Mouse (Mus musculus) kidney, postnatal 0 days (tissue): ENCODE data around the gene Pold2. TPM values are rescaled to one million over a fixed set of nuclear protein-coding genes. Genes with fewer than 3 reads are reported as not detected.

Experiments
- ATAC-seq: fragments of 200-750 bp; cut with Nextera tagmentation; replicated peaks from 2 replicates; pipeline ENCODE4 v1.8.0; 2017; ENCODE audit warnings: low read depth, moderate number of reproducible peaks, moderate TSS enrichment, moderate library complexity; ENCODE audit not compliant: low FRiP score
- DNase-seq: peaks from one replicate; pipeline ENCODE4 v3.0.0-alpha.2; 2016; ENCODE audit warnings: low spot score
- H3K27ac ChIP-seq: fragments of 300-500 bp; sonication (generic); 2 replicates; pipeline ENCODE4 v1.5.1; 2014; ENCODE audit warnings: mild to moderate bottlenecking
- H3K27me3 ChIP-seq: fragments of 300-500 bp; sonication (generic); 2 replicates; pipeline ENCODE4 v1.6.1; 2014; ENCODE audit warnings: low read length, mixed read lengths; ENCODE audit not compliant: insufficient read depth
- H3K36me3 ChIP-seq: fragments of 300-500 bp; sonication (generic); 2 replicates; pipeline ENCODE4 v1.6.1; 2014; ENCODE audit warnings: low read length, mixed read lengths; ENCODE audit not compliant: insufficient read depth
- H3K4me1 ChIP-seq: fragments of 300-500 bp; sonication (generic); replicated peaks from 2 replicates; pipeline ENCODE4 v1.6.1; 2014; ENCODE audit warnings: antibody characterized with exemption, low read length, mixed read lengths; ENCODE audit not compliant: insufficient read depth
- H3K4me2 ChIP-seq: fragments of 300-500 bp; sonication (generic); 2 replicates; pipeline ENCODE4 v1.6.1; 2014; ENCODE audit warnings: mild to moderate bottlenecking, low read length, moderate library complexity, mixed read lengths
- H3K4me3 ChIP-seq: fragments of 300-500 bp; sonication (generic); replicated peaks from 2 replicates; pipeline ENCODE4 v1.5.1; 2014; ENCODE audit warnings: low read depth, low read length
- H3K9ac ChIP-seq: fragments of 300-500 bp; sonication (generic); 2 replicates; pipeline ENCODE4 v1.6.1; 2014; ENCODE audit warnings: low read depth, low read length
- H3K9me3 ChIP-seq: fragments of 300-500 bp; sonication (generic); replicated peaks from 2 replicates; pipeline ENCODE4 v1.6.1; 2016; ENCODE audit warnings: low read length, inconsistent platforms, mixed read lengths
- CTCF ChIP-seq: IDR thresholded peaks from 2 replicates; pipeline ENCODE4 v1.5.1; 2016; ENCODE audit warnings: antibody characterized with exemption, low read depth, mild to moderate bottlenecking, moderate library complexity
- WGBS: fragments of 180-500 bp; shearing (Covaris S2); extraction: QIAGEN DNeasy Blood & Tissue Kit; methylation state at CpG from one replicate; pipeline ENCODE4 v1.1.7; 2014; 5-methylcytosine and 5-hydroxymethylcytosine counted together
- polyA plus RNA-seq: library from polyadenylated mRNA; unstranded; fragments of >200 nt; fragmentation: Nextera tagmentation; extraction: Ambion mirVana; gene quantifications from 2 replicates; pipeline ENCODE4 v1.2.1, GENCODE M21; 2015

Gene Pold2
- polyA plus RNA-seq, 1 experiment from 2014 or later: 74.4 TPM

- WGBS: 55% methylated on average over 5 of the region's 5 CpGs
- no peak for DNase-seq
- no peak for TF ChIP-seq CTCF
- no peak for ATAC-seq
- H3K4me3 ChIP-seq: no peak overlapping the region
- no peak overlapping the region for H3K4me2 ChIP-seq
- no peaks in the 10 kb centered on the region for H3K9me3 ChIP-seq
- H3K27ac ChIP-seq: no peak overlapping the region
- H3K4me1 ChIP-seq: peaks cover 4% of the 10 kb centered on the region; the same call in 1 of the 2 replicates
- H3K36me3 ChIP-seq: no peaks in the 10 kb centered on the region
- H3K27me3 ChIP-seq: no peaks in the 10 kb centered on the region
- no peak overlapping the region for H3K9ac ChIP-seq
These were observed 29.0 kb upstream of the Pold2 start for GRCm38 (mm10) chr11:5907096-5907495.

- ATAC-seq (no peak), DNase-seq (no peak)
- Histone ChIP-seq H3K27me3 (no peaks in the 10 kb centered on the region), H3K4me3 (no peak overlapping the region), H3K4me1 (peaks cover 13% of the 10 kb centered on the region), H3K9ac (no peak overlapping the region), H3K36me3 (no peaks in the 10 kb centered on the region), H3K4me2 (no peak overlapping the region), H3K27ac (no peak overlapping the region), H3K9me3 (no peaks in the 10 kb centered on the region)
- 85% methylated on average over 10 of the region's 10 CpGs for WGBS
- no peak for TF ChIP-seq CTCF
These were observed 27.9 kb upstream of the Pold2 start for GRCm38 (mm10) chr11:5905778-5906518.

- H3K36me3 ChIP-seq: no peaks in the 10 kb centered on the region
- H3K27me3 ChIP-seq: no peaks in the 10 kb centered on the region
- H3K27ac ChIP-seq: no peak overlapping the region
- H3K4me3 ChIP-seq: no peak overlapping the region
- DNase-seq: no peak
- H3K4me1 ChIP-seq: peaks cover 13% of the 10 kb centered on the region
- 90% methylated on average over 6 of the region's 6 CpGs for WGBS
- ATAC-seq: no peak
- no peak overlapping the region for H3K4me2 ChIP-seq
- no peak for TF ChIP-seq CTCF
- no peak overlapping the region for H3K9ac ChIP-seq
- H3K9me3 ChIP-seq: no peaks in the 10 kb centered on the region
These were observed 26.8 kb upstream of the Pold2 start for GRCm38 (mm10) chr11:5904871-5905270.

GRCm38 (mm10) chr11:5904357-5904756, 26.3 kb upstream of the Pold2 start:
- Histone ChIP-seq H3K36me3 (no peaks in the 10 kb centered on the region), H3K4me1 (peaks cover 13% of the 10 kb centered on the region), H3K27me3 (no peaks in the 10 kb centered on the region), H3K4me2 (no peak overlapping the region), H3K9ac (no peak overlapping the region), H3K27ac (no peak overlapping the region), H3K9me3 (no peaks in the 10 kb centered on the region), H3K4me3 (no peak overlapping the region)
- WGBS: 75% methylated on average over 19 of the region's 19 CpGs
- DNase-seq: no peak
- ATAC-seq: no peak
- TF ChIP-seq CTCF: no peak

GRCm38 (mm10) chr11:5903844-5904243, 25.8 kb upstream of the Pold2 start:
- Histone ChIP-seq H3K9ac (no peak overlapping the region), H3K4me2 (no peak overlapping the region), H3K27ac (no peak overlapping the region), H3K4me3 (no peak overlapping the region), H3K27me3 (no peaks in the 10 kb centered on the region), H3K9me3 (no peaks in the 10 kb centered on the region), H3K36me3 (no peaks in the 10 kb centered on the region), H3K4me1 (peaks cover 13% of the 10 kb centered on the region)
- TF ChIP-seq CTCF: no peak
- no peak for DNase-seq
- no peak for ATAC-seq
- WGBS: 86% methylated on average over 2 of the region's 2 CpGs

- Histone ChIP-seq H3K4me2 (peak overlapping the region; percentile 60), H3K9me3 (no peaks in the 10 kb centered on the region), H3K27me3 (no peaks in the 10 kb centered on the region), H3K9ac (peak overlapping the region; percentile 51), H3K4me1 (peaks cover 24% of the 10 kb centered on the region), H3K4me3 (0 out of 2 replicates have a peak overlapping the region, but pooled peaks have one; percentile 29), H3K27ac (no peak overlapping the region), H3K36me3 (no peaks in the 10 kb centered on the region)
- TF ChIP-seq CTCF: no peak
- 12% methylated on average over 6 of the region's 6 CpGs for WGBS
- DNase-seq (no peak), ATAC-seq (peak; percentile 12; the same call in 1 of the 2 replicates)
These were observed 24.3 kb upstream of the Pold2 start for GRCm38 (mm10) chr11:5902390-5902789.
